Mouse (Mus musculus): Measurements from ENCODE around the gene Ccr9.

DNA sequence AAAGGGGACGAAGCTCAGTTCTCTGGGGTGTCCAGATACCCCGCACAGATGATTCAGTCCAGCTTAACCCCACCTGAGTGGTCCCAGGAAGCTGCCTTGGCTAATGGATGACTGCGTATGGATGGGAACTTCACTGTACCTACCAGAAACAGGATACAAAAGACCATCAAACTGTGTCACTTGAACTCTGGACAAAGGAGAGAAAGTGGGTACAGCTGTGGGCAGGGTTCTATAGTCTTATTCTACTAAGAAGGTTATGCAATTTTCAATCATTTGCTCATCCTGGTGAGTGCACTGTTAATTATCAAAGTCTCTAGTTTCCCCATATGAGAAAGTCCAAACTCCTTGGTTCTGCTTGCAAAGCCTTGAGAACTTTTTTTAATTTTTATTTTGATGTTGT, 45.2 kb upstream of the Ccr9 start:
- no peak for TF ChIP-seq MYC (IDR thresholded peaks at IDR 0.05; ENCODE audit: low read depth, low read length)
- TF ChIP-seq CHD2 (IDR thresholded peaks at IDR 0.05; ENCODE audit: low read length), result no peak
- no peak for TF ChIP-seq CTCF (conservative IDR thresholded peaks at IDR 0.05 in 1 of 2, IDR thresholded peaks at IDR 0.05 in 1 of 2; ENCODE audit: low read depth in 2 of 2, low read length in 2 of 2)
- TF ChIP-seq TBP (conservative IDR thresholded peaks at IDR 0.05; ENCODE audit: low read depth, low read length), result no peak
- TF ChIP-seq EP300 (IDR thresholded peaks at IDR 0.05; ENCODE audit: low read length), result no peak
- no peak for TF ChIP-seq ZC3H11A (IDR thresholded peaks at IDR 0.05; ENCODE audit: low read depth, low read length)
- no peak for TF ChIP-seq USF1 (IDR thresholded peaks at IDR 0.05; ENCODE audit: low read depth, low read length)
- TF ChIP-seq ETS1 (conservative IDR thresholded peaks at IDR 0.05; ENCODE audit: low read depth, low read length), result no peak
- TF ChIP-seq ZKSCAN1 (IDR thresholded peaks at IDR 0.05; ENCODE audit: borderline replicate concordance, low read depth, low read length), result no peak
- no peak for TF ChIP-seq POLR2A (IDR thresholded peaks at IDR 0.05; ENCODE audit: low read depth, low read length)
- no peak for TF ChIP-seq SIN3A (IDR thresholded peaks at IDR 0.05; ENCODE audit: low read length)
- no peak for TF ChIP-seq ELF1 (IDR thresholded peaks at IDR 0.05; ENCODE audit: low read depth, low read length)
- TF ChIP-seq BHLHE40 (IDR thresholded peaks at IDR 0.05; ENCODE audit: low read depth, low read length), result no peak
- TF ChIP-seq E2F4 (IDR thresholded peaks at IDR 0.05; ENCODE audit: insufficient replicate concordance, low read depth, low read length), result no peak
